Mouse (Mus musculus): ENCODE data around the gene Ndufb2. TPM values are rescaled to one million over a fixed set of nuclear protein-coding genes. Genes with fewer than 3 reads are reported as not detected.

Gene Ndufb2
- polyA plus RNA-seq, 1 experiment from 2014 or later, result 696 TPM

- no peaks in the 10 kb centered on the region for H3K27me3 ChIP-seq (ENCODE audit: control insufficient read depth, insufficient read depth, low read length)
- H3K27ac ChIP-seq (ENCODE audit: low read length), result peak overlapping the region; percentile 8; the same call in 1 of the 2 replicates
- 36% methylated on average over 6 of the region's 6 CpGs for WGBS
- H3K4me3 ChIP-seq (ENCODE audit: low read length), result no peak overlapping the region
- peaks cover 16% of the 10 kb centered on the region for H3K4me1 ChIP-seq (ENCODE audit: control insufficient read depth, insufficient read depth, low read length)
- ATAC-seq (replicated peaks; ENCODE audit: extremely low read depth, insufficient read depth, low FRiP score), result no peak
- peaks cover 8% of the 10 kb centered on the region; the same call in 1 of the 2 replicates for H3K36me3 ChIP-seq (ENCODE audit: control insufficient read depth, insufficient read depth)
- H3K4me2 ChIP-seq (ENCODE audit: low read depth, low read length), result peak overlapping the region; percentile 19; the same call in 1 of the 2 replicates
- H3K9me3 ChIP-seq (replicated peaks; ENCODE audit: control insufficient read depth, low read length), result no peaks in the 10 kb centered on the region
- H3K9ac ChIP-seq (ENCODE audit: low read length), result no peak overlapping the region
Measured at GRCm38 (mm10) chr6:39606056-39606455, 13.7 kb downstream of the Ndufb2 start.

- Histone ChIP-seq H3K4me3 (ENCODE audit: low read length) (no peak overlapping the region), H3K27ac (ENCODE audit: low read length) (no peak overlapping the region), H3K27me3 (ENCODE audit: control insufficient read depth, insufficient read depth, low read length) (no peaks in the 10 kb centered on the region), H3K4me2 (ENCODE audit: low read depth, low read length) (no peak overlapping the region), H3K4me1 (ENCODE audit: control insufficient read depth, insufficient read depth, low read length) (peaks cover 16% of the 10 kb centered on the region), H3K9ac (ENCODE audit: low read length) (no peak overlapping the region), H3K9me3 (replicated peaks; ENCODE audit: control insufficient read depth, low read length) (no peaks in the 10 kb centered on the region), H3K36me3 (ENCODE audit: control insufficient read depth, insufficient read depth) (peaks cover 8% of the 10 kb centered on the region; the same call in 1 of the 2 replicates)
- no peak for ATAC-seq (replicated peaks; ENCODE audit: extremely low read depth, insufficient read depth, low FRiP score)
- 36% methylated on average over 3 of the region's 3 CpGs for WGBS
Measured at GRCm38 (mm10) chr6:39606862-39607261, 14.5 kb downstream of the Ndufb2 start.

GRCm38 (mm10) chr6:39607365-39607764 lies 15.0 kb downstream of the Ndufb2 start:
- H3K4me2 ChIP-seq (ENCODE audit: low read depth, low read length), result no peak overlapping the region
- no peak overlapping the region for H3K4me3 ChIP-seq (ENCODE audit: low read length)
- H3K4me1 ChIP-seq (ENCODE audit: control insufficient read depth, insufficient read depth, low read length), result peaks cover 16% of the 10 kb centered on the region
- 42% methylated on average over 5 of the region's 5 CpGs for WGBS
- H3K9me3 ChIP-seq (replicated peaks; ENCODE audit: control insufficient read depth, low read length), result no peaks in the 10 kb centered on the region
- H3K27me3 ChIP-seq (ENCODE audit: control insufficient read depth, insufficient read depth, low read length), result no peaks in the 10 kb centered on the region
- H3K9ac ChIP-seq (ENCODE audit: low read length), result no peak overlapping the region
- H3K27ac ChIP-seq (ENCODE audit: low read length), result no peak overlapping the region
- no peak for ATAC-seq (replicated peaks; ENCODE audit: extremely low read depth, insufficient read depth, low FRiP score)
- H3K36me3 ChIP-seq (ENCODE audit: control insufficient read depth, insufficient read depth), result peaks cover 8% of the 10 kb centered on the region; the same call in 1 of the 2 replicates

GRCm38 (mm10) chr6:39610207-39610606 lies 17.8 kb downstream of the Ndufb2 start:
- peaks cover 13% of the 10 kb centered on the region; the same call in 1 of the 2 replicates for H3K36me3 ChIP-seq (ENCODE audit: control insufficient read depth, insufficient read depth)

GRCm38 (mm10) chr6:39611296-39611695 lies 18.9 kb downstream of the Ndufb2 start:
- no peak overlapping the region for H3K9ac ChIP-seq (ENCODE audit: low read length)
- H3K4me1 ChIP-seq (ENCODE audit: control insufficient read depth, insufficient read depth, low read length), result peaks cover 9% of the 10 kb centered on the region
- H3K36me3 ChIP-seq (ENCODE audit: control insufficient read depth, insufficient read depth), result peaks cover 21% of the 10 kb centered on the region; the same call in 1 of the 2 replicates
- ATAC-seq (replicated peaks; ENCODE audit: extremely low read depth, insufficient read depth, low FRiP score), result no peak
- no peak overlapping the region for H3K4me3 ChIP-seq (ENCODE audit: low read length)
- WGBS, result 88% methylated on average over 2 of the region's 2 CpGs
- no peaks in the 10 kb centered on the region for H3K9me3 ChIP-seq (replicated peaks; ENCODE audit: control insufficient read depth, low read length)
- H3K27ac ChIP-seq (ENCODE audit: low read length), result no peak overlapping the region
- no peak overlapping the region for H3K4me2 ChIP-seq (ENCODE audit: low read depth, low read length)
- no peaks in the 10 kb centered on the region for H3K27me3 ChIP-seq (ENCODE audit: control insufficient read depth, insufficient read depth, low read length)

More at GRCm38 (mm10) chr6:39610207-39610606, 17.8 kb downstream of the Ndufb2 start:
- Histone ChIP-seq H3K4me3 (ENCODE audit: low read length) (no peak overlapping the region), H3K4me1 (ENCODE audit: control insufficient read depth, insufficient read depth, low read length) (peaks cover 16% of the 10 kb centered on the region), H3K4me2 (ENCODE audit: low read depth, low read length) (no peak overlapping the region), H3K27me3 (ENCODE audit: control insufficient read depth, insufficient read depth, low read length) (no peaks in the 10 kb centered on the region), H3K27ac (ENCODE audit: low read length) (no peak overlapping the region), H3K9ac (ENCODE audit: low read length) (no peak overlapping the region), H3K9me3 (replicated peaks; ENCODE audit: control insufficient read depth, low read length) (no peaks in the 10 kb centered on the region)
- ATAC-seq (replicated peaks; ENCODE audit: extremely low read depth, insufficient read depth, low FRiP score), result no peak
- WGBS, result 64% methylated on average over 2 of the region's 2 CpGs

Other genes starting within 250 kb of the Ndufb2 start
- 28.4 and 30.9 TPM in 2 replicates for gene Slc37a3, start 214.9 kb upstream of the Ndufb2 start, polyA plus RNA-seq (2015; fragmentation: Nextera tagmentation; extraction: Ambion mirVana)
- gene Rab19, start 211.4 kb upstream of the Ndufb2 start, polyA plus RNA-seq (2015; fragmentation: Nextera tagmentation; extraction: Ambion mirVana), result 1.1 and 1.9 TPM in 2 replicates
- gene Mkrn1, start 172.1 kb upstream of the Ndufb2 start, polyA plus RNA-seq (2015; fragmentation: Nextera tagmentation; extraction: Ambion mirVana), result 95.2 and 100 TPM in 2 replicates
- 10.0 and 12.2 TPM in 2 replicates for gene Dennd2a, start 34.7 kb upstream of the Ndufb2 start, polyA plus RNA-seq (2015; fragmentation: Nextera tagmentation; extraction: Ambion mirVana)
- gene Adck2, start 18.7 kb upstream of the Ndufb2 start, polyA plus RNA-seq (2015; fragmentation: Nextera tagmentation; extraction: Ambion mirVana), result 19.3 and 19.5 TPM in 2 replicates
- 3.2 TPM in 1 of 2 replicates, not detected in the other for gene Gm42420, start 6.8 kb upstream of the Ndufb2 start, polyA plus RNA-seq (2015; fragmentation: Nextera tagmentation; extraction: Ambion mirVana)
- 9.7 and 10.4 TPM in 2 replicates for gene Braf, start 132.9 kb downstream of the Ndufb2 start, polyA plus RNA-seq (2015; fragmentation: Nextera tagmentation; extraction: Ambion mirVana)
- 154 and 165 TPM in 2 replicates for gene Mrps33, start 218.4 kb downstream of the Ndufb2 start, polyA plus RNA-seq (2015; fragmentation: Nextera tagmentation; extraction: Ambion mirVana)